ENCODE assay signal across 19 mouse cellular contexts in the genomic region with DNA sequence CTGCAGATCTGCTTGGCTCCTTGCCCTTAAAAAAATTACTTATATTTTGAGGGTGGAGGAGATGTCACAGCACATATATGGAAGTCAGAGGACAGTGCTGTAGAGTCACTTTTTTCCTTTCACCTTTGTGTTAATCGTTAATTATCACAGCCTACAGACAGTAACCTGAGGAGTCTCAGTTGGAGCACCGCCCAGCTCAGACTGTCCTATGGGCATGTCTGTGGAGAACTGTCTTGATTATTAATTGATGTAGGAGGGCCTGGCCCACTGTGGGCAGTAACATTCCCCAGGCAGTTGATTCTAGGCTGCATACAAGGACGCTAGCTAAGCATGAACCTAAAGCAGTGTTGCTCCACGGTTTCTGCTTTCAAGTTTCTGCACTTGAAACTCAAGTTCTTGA.
"Had no signal": no experiment of that assay in that cellular context is flagged by ENCODE, and none has a peak within 500 bp of the region (broad histone marks: within the 10 kb centered on the region; RNA-seq: fewer than 3 reads in every experiment).

No protein-coding gene starts in this region.

- H3K27ac ChIP-seq: liver, embryonic 15.5 days; macrophage; midbrain, embryonic 10.5 days; midbrain, embryonic 12.5 days; neural tube, embryonic 13.5 days had no signal

- H3K36me3 ChIP-seq: liver, embryonic 15.5 days; midbrain, embryonic 10.5 days; midbrain, embryonic 12.5 days; neural tube, embryonic 13.5 days; neural tube, embryonic 15.5 days had no signal

- DNase-seq: liver, postnatal 0 days; lung, adult 2 months; midbrain, embryonic 14.5 days; retina, postnatal 1 day; right cerebral cortex, adult 18-20 months; right cerebral cortex, postnatal 25 days; right cerebral cortex, postnatal 4 days; spleen, adult 18-20 months; thymus, adult 18-20 months; thymus, postnatal 14 days; thymus, postnatal 36 days had no signal

- H3K27me3 ChIP-seq: liver, embryonic 15.5 days; neural tube, embryonic 13.5 days; neural tube, embryonic 15.5 days had no signal

- H3K4me3 ChIP-seq: liver, embryonic 15.5 days; megakaryocyte, embryonic 14.5 days; midbrain, embryonic 10.5 days; midbrain, embryonic 12.5 days; myocyte; neural tube, embryonic 13.5 days; neural tube, embryonic 15.5 days had no signal

- H3K4me1 ChIP-seq: liver, embryonic 15.5 days had no signal
